Mouse (Mus musculus) liver, embryonic 15.5 days (tissue): ENCODE data around the gene Angpt4. TPM values are rescaled to one million over a fixed set of nuclear protein-coding genes. Genes with fewer than 3 reads are reported as not detected.
A peak's percentile ranks its signal among the peaks of the same experiment; 100 is the strongest.

ENCODE experiments used
- ATAC-seq: fragments of 200-750 bp; cut with Nextera tagmentation; 2 replicates; pipeline ENCODE4 v1.8.0; 2017; ENCODE audit warnings: moderate number of reproducible peaks, mild to moderate bottlenecking, moderate library complexity; ENCODE audit not compliant: insufficient read depth
- H3K27ac ChIP-seq: fragments of 300-500 bp; sonication (generic); replicated peaks from 2 replicates; pipeline ENCODE4 v1.5.1; 2015; ENCODE audit warnings: mild to moderate bottlenecking, inconsistent platforms
- H3K27me3 ChIP-seq: fragments of 300-500 bp; sonication (generic); 2 replicates; pipeline ENCODE4 v1.6.1; 2015; ENCODE audit warnings: mild to moderate bottlenecking, inconsistent platforms
- H3K36me3 ChIP-seq: fragments of 300-500 bp; sonication (generic); replicated peaks from 2 replicates; pipeline ENCODE4 v1.6.1; 2015; ENCODE audit warnings: moderate library complexity, mild to moderate bottlenecking, inconsistent platforms
- H3K4me1 ChIP-seq: fragments of 300-500 bp; sonication (generic); replicated peaks from 2 replicates; pipeline ENCODE4 v1.6.1; 2015; ENCODE audit warnings: inconsistent platforms
- H3K4me2 ChIP-seq: fragments of 300-500 bp; sonication (generic); 2 replicates; pipeline ENCODE4 v1.6.1; 2015; ENCODE audit warnings: moderate library complexity, mild to moderate bottlenecking, inconsistent platforms
- H3K4me3 ChIP-seq: fragments of 300-500 bp; sonication (generic); replicated peaks from 2 replicates; pipeline ENCODE4 v1.5.1; 2015; ENCODE audit warnings: mild to moderate bottlenecking, inconsistent platforms
- H3K9ac ChIP-seq: fragments of 300-500 bp; sonication (generic); 2 replicates; pipeline ENCODE4 v1.6.1; 2015; ENCODE audit warnings: moderate library complexity, mild to moderate bottlenecking, inconsistent platforms
- H3K9me3 ChIP-seq: fragments of 300-500 bp; sonication (generic); replicated peaks from 2 replicates; pipeline ENCODE4 v1.6.1; 2016; ENCODE audit warnings: inconsistent platforms
- WGBS: fragments of 180-500 bp; shearing (Covaris S2); methylation state at CpG from one replicate; pipeline ENCODE4 v1.1.7; 2015; ENCODE audit warnings: mixed read lengths; ENCODE audit not compliant: insufficient replicate concordance; 5-methylcytosine and 5-hydroxymethylcytosine counted together
- microRNA counts: library from miRNA; unstranded; fragments of <30 nt; microRNA quantifications from one replicate; lab custom pipeline; 2016
- microRNA-seq: library from miRNA; unstranded; fragments of <30 nt; microRNA quantifications from one replicate; pipeline ENCODE4, GENCODE M21; 2016
- polyA plus RNA-seq: library from polyadenylated mRNA; unstranded; fragments of >200 nt; fragmentation: Nextera tagmentation; extraction: Ambion mirVana; gene quantifications from 2 replicates; pipeline ENCODE4 v1.2.1, GENCODE M21; 2015

The Angpt4 gene
- polyA plus RNA-seq, 1 experiment from 2014 or later, result not detected

GRCm38 (mm10) chr2:151985426-151986172, 74.6 kb downstream of the Angpt4 start:
- Histone ChIP-seq H3K4me3 (no peak overlapping the region), H3K36me3 (no peaks in the 10 kb centered on the region), H3K9ac (no peak overlapping the region), H3K4me2 (no peak overlapping the region), H3K9me3 (no peaks in the 10 kb centered on the region), H3K27me3 (peaks cover 11% of the 10 kb centered on the region), H3K27ac (no peak overlapping the region), H3K4me1 (peaks cover 8% of the 10 kb centered on the region)
- 40% methylated on average over 7 of the region's 7 CpGs for WGBS
- ATAC-seq, result 0 out of 2 replicates have a peak, but pooled peaks have one; percentile 40

- Histone ChIP-seq H3K36me3 (no peaks in the 10 kb centered on the region), H3K4me2 (no peak overlapping the region), H3K27me3 (peaks cover 7% of the 10 kb centered on the region), H3K4me1 (peaks cover 6% of the 10 kb centered on the region; the same call in 1 of the 2 replicates), H3K27ac (no peak overlapping the region), H3K9me3 (no peaks in the 10 kb centered on the region), H3K9ac (no peak overlapping the region), H3K4me3 (no peak overlapping the region)
- WGBS, result 51% methylated on average over 8 of the region's 8 CpGs
- ATAC-seq, result no peak
Observed at GRCm38 (mm10) chr2:151986958-151987357, 75.9 kb downstream of the Angpt4 start.

GRCm38 (mm10) chr2:151988978-151989377, 78.0 kb downstream of the Angpt4 start:
- Histone ChIP-seq H3K27ac (no peak overlapping the region), H3K36me3 (no peaks in the 10 kb centered on the region), H3K9me3 (no peaks in the 10 kb centered on the region), H3K4me2 (no peak overlapping the region), H3K9ac (no peak overlapping the region), H3K27me3 (peaks cover 16% of the 10 kb centered on the region), H3K4me3 (no peak overlapping the region), H3K4me1 (peaks cover 6% of the 10 kb centered on the region; the same call in 1 of the 2 replicates)
- 35% methylated on average over 2 of the region's 2 CpGs for WGBS
- no peak for ATAC-seq

- Histone ChIP-seq H3K27me3 (peaks cover 34% of the 10 kb centered on the region), H3K9ac (no peak overlapping the region), H3K4me2 (no peak overlapping the region), H3K4me3 (no peak overlapping the region), H3K9me3 (no peaks in the 10 kb centered on the region), H3K27ac (no peak overlapping the region), H3K4me1 (peaks cover 13% of the 10 kb centered on the region), H3K36me3 (no peaks in the 10 kb centered on the region)
- ATAC-seq, result no peak
- WGBS, result 38% methylated on average over 1 of the region's 1 CpGs
Observed at GRCm38 (mm10) chr2:151990985-151991394, 80.0 kb downstream of the Angpt4 start.

- Histone ChIP-seq H3K4me2 (no peak overlapping the region), H3K9me3 (no peaks in the 10 kb centered on the region), H3K27ac (no peak overlapping the region), H3K9ac (no peak overlapping the region), H3K4me1 (peaks cover 17% of the 10 kb centered on the region), H3K27me3 (peaks cover 37% of the 10 kb centered on the region), H3K4me3 (no peak overlapping the region), H3K36me3 (no peaks in the 10 kb centered on the region)
- ATAC-seq, result no peak
- WGBS, result 36% methylated on average over 5 of the region's 5 CpGs
Observed at GRCm38 (mm10) chr2:151991446-151991845, 80.4 kb downstream of the Angpt4 start.

GRCm38 (mm10) chr2:151994350-151995122, 83.5 kb downstream of the Angpt4 start:
- H3K9me3 ChIP-seq, result no peaks in the 10 kb centered on the region
- no peak overlapping the region for H3K9ac ChIP-seq
- H3K36me3 ChIP-seq, result no peaks in the 10 kb centered on the region
- ATAC-seq, result no peak
- H3K4me2 ChIP-seq, result peak overlapping the region; percentile 57
- H3K27ac ChIP-seq, result no peak overlapping the region
- 3% methylated on average over 22 of the region's 22 CpGs for WGBS
- H3K4me3 ChIP-seq, result no peak overlapping the region
- H3K27me3 ChIP-seq, result peaks cover 52% of the 10 kb centered on the region
- H3K4me1 ChIP-seq, result peaks cover 45% of the 10 kb centered on the region

MicroRNA genes within 50 kb of the gene (microRNA counts, 519-probe panel; counts per million panel counts)
- not detected for microRNA mmu-miR-1953 (lab: Ali Mortazavi, UCI)

Small RNA genes lying within 50 kb of the gene (microRNA-seq; reads per million reads assigned to microRNA genes)
- gene Mir1953, result 1.5 reads per million

Other genes with a start within 250 kb of the Angpt4 start
- gene Rad21l, start 242.7 kb upstream of the Angpt4 start, polyA plus RNA-seq, result not detected in 2 replicates
- gene Tmem74b, start 209.2 kb upstream of the Angpt4 start, polyA plus RNA-seq, result 0.06 TPM in 1 of 2 replicates, not detected in the other
- 43.4 and 43.8 TPM in 2 replicates for gene Psmf1, start 167.0 kb upstream of the Angpt4 start, polyA plus RNA-seq
- gene Rspo4, start 68.3 kb upstream of the Angpt4 start, polyA plus RNA-seq, result 0.08 TPM in 1 of 2 replicates, not detected in the other
- gene Fam110a, start 69.0 kb downstream of the Angpt4 start, polyA plus RNA-seq, result 9.8 and 10.1 TPM in 2 replicates
- gene Slc52a3, start 85.3 kb downstream of the Angpt4 start, polyA plus RNA-seq, result 1.1 and 1.3 TPM in 2 replicates
- not detected in 2 replicates for gene Scrt2, start 170.3 kb downstream of the Angpt4 start, polyA plus RNA-seq
- gene Srxn1, start 194.3 kb downstream of the Angpt4 start, polyA plus RNA-seq, result 11.1 and 11.6 TPM in 2 replicates
- gene Tcf15, start 232.4 kb downstream of the Angpt4 start, polyA plus RNA-seq, result 0.50 and 0.51 TPM in 2 replicates